Mouse (Mus musculus): ENCODE measurements at regions not wholly inside any gene's neighbourhood (a gene's known extent, or its start where the extent isn't known, plus 50 kb on each side); places are given as distances from the start of the nearest gene placed in this dataset.
"Not testable (repeated sequence)": the region's sequence is repeated elsewhere in the genome, so short reads cannot be mapped to it uniquely, and the experiment has no call there.

DNA sequence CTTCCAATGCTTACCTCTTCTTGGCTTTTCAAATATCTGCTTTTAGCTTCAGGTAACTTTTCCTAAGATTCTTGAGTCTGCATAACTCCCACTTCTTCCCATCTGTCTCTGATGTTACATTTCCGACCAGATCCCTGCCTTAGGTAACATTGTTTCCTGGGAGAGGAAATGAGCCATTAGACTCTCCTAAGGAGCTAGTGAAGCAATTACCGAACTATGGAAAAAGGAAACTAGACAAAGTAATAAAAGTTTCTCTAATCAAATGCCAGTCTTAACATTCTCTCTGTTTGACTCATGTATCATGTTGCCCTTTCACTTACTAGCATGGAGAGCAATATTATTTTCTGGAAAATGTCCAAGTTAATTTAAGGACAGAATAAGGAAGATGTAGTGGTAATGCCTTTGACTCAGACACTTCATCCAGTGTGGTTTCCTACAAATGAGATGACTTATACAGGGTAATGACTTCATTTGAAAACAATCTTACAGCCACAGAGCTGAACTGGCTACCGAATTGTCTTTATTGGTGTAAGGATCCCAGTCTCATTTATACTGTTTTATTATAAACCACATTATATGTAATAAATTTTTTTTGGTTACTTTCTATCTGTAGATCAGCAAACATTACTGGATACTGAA, 263.8 kb upstream of the Fam84a start:
- no peak for DNase-seq

DNA sequence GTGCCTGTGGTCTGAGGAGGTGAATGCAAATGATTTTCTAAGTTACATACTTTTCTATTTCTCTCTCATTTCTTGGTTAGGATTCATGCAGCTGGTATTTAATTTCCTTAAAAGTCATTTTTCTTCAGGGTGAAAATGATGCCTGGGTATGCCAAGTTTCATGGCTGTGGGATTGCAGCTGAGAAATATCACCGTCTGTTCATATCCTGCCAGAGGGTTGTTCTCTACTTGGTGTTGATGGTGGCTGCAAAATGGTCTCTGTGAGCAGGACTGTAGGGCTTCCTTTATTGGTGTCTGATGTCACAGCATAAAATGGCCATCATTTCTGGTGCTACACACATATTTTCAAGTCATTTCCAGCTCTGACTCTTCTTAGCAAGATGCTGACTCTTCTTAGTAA, 259.2 kb upstream of the Fam84a start:
- DNase-seq = no peak

DNA sequence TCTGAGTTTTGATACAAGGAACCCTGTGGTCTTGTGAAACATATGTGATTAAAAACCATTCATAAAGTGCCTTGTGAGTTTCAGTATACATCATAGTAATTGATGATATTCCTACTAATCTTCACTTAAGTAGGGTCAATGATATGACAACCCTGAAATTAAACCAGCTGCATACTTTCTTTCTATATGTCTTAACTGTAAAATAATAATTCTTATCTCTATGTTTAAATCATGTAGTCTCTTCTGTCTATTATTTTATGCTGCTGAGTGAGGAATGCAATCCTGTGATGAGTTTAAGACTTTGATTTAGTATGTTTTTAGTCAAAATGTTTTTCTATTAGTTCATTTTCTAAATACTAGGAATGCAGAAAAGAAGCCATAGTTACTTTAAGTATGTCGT, 253.9 kb upstream of the Fam84a start:
- no peak for DNase-seq

DNA sequence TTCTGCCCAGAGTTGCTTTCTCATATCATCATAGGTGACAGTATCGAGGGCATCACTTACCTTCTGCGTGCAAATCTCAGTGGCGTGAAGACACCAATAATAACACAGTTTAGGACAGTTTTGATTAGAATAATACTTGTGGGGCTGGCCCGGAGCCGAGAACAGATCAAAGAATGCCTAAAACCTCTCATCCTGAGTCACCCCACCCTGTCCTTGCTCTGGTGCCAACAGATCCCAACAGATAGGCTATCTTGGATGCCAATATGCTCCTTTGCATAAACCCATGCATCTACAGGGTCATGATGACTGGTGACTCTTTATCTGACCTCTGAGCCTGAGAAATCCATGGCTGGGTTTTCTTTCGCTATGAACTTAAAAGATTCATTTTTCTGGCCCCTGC, 224.4 kb upstream of the Fam84a start:
- no peak for DNase-seq

DNA sequence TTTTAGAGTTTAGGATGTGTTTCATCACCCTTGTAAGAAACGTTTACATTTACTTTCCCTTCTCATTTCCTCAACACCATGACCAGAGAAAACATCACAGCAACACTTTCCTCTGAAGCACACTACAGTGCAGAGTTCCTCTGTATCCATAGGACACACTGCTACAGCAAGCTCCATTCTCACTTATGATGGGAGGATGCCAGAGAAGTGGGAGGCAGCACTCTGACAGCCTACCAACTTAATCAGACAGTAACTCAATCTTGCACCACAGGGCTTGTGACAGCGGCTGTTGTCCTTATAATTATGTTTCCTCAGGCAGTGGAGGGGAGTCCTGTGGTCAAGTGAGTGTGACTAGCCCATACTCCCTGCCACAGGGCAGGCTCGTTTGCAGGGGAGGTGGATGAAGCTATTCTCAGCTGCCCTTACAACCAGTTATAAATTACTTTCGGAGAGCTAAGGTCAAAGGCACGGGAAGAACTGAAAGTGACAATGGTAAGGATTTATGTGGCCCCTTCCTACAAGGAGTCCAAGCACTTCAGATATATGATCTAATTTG, 186.5 kb upstream of the Fam84a start:
- DNase-seq = no peak

DNA sequence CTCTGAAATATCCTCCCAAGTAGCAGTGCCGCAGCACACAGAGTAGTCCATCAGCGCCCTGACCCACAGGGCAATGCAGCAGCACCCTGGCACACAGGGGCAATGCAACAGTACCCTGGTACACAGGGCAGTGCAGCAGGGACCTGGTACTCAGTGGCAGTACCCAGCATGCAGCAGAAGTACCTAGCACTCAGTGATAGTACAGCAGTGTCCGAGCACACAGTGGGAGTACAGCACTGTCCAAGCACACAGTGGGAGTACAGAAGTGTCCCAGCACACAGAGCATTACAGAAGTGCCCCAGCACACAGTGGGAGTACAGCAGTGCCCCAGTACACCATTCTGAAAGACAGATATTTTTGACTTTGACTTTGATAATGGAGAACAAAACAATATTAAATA, 186.0 kb upstream of the Fam84a start:
- no peak for DNase-seq

DNA sequence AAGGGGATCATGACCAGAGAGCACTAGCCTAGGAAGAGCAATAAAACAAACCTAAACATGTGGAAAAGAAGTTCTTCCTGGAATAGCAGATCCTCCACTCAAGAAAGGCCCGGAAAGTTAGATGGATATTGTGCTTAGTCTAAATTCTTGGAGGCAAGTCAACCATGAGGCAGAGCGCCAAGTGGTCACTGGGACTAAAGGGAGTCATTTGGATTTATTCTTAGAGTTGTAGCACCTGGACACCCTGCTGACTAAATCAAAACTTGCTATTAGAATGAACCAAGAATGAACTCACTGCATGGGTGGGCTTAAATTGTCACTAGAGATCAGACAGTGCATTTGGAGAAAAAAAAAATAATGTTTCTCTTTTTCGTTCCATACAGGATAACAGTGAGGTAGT, 166.8 kb upstream of the Fam84a start:
- DNase-seq = no peak

DNA sequence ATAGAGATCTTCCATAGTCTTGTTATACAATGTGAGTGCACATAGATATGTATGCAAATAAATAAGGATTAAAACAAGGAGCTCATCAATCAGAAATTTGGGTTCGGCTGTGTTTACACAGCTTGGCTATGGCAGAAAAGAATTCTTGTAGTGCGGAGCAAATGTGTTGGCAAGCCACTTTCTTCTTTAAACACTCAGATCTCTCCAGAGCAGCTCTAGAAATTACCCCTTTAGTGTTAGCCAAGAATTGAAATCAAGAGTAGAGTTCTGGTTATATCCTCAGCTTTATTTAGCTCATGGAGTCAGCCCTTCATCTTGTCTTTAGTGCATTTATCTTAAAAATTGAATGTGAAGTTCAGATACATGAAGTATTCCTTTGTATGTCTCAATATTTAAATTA, 164.5 kb upstream of the Fam84a start:
- DNase-seq = no peak

DNA sequence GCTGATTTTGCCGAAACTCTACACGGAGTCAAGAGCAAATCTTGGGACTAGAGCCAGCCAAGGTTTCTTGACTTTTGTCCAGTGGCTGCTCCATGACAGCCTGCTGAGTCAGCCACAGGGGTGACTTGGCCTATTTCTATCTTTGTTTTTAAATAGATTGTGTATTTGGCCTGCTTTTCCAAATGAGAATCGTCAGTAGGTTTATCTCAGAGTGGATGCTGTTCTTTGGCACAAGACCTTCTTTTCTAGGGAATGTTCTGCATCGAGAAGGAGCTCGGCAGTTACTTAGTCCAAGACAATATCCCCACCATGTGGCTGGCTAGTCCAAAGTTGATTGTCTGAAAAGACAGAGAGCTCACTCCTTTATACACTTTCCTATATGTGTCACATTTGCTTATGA, 163.9 kb upstream of the Fam84a start:
- peak; percentile 20 to 29 for DNase-seq

DNA sequence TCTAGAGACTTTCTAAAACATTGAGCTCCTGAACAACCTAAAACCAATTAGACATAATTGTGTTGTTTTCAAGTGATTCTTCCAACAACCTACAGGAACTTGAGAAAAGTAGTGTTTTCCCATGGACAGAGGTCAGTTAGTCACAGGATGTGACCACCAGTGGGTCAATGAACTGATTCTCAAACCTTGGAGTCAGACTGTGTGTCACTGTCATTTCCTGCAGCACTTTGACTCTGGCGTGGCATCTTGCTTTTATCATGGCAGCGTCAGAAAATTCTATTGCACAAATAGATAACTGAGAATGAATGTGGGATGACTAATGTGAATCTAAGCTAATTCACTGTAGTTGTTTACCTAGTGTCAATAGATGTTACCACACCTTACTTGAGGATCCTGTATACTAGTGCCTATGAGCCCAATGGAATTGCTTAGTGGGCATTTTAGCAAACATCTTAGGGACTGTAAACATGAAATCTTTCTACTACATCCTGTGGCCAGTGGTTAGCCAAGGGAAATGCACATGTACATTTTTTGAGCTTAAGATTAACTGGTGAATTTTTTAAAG, 150.6 kb upstream of the Fam84a start:
- no peak for DNase-seq

DNA sequence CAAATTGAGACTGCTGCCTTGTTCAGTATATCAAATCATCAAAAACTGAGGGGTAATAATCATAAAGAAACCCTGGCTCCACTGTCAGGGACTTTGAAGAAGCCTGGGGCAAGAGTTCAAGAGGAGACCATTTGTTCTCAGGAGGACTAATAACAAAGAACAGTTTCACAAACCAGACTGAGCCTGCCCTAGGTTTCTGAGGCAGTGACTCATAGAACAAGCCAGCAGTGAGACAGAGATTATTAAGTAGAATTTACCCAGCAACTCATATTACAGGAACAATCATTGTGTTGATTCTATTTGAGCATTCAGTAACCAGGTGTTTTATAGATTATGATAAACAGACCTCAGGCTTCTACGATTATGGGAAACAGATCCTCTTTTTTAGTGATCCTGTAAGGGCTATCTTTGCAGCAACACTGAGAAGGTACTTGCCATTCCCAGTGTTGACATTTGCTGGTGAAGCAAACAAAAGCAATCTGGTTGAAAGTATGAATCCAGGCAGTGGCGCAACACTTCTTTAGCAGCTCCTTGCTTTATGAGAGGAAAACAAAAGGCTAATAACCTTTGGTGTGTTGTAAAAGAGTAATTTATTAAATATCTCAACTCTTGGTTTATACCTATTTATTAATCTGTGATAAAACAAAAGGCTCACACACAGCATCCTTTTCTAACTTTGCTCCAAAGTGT, 150.0 kb upstream of the Fam84a start:
- DNase-seq = no peak

DNA sequence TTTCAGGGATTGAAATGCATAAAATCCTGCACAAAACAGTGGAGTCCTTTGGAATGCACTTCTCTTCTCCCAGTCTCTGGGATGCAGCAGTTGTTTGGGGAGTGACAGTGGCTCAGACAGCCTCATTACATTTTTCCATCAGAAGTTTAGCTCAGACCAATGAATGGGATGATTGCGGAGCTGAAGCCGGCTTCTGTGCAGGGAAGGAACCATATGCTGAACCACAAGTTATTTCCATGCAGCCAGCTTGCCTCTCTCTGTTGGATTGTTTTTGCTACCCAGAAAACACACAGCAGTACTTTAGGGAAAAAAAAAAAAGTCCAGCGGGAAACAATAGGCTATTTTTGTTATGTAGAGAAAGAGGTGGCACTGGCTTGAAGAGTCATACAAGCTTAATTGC, 140.2 kb upstream of the Fam84a start:
- DNase-seq = no peak

DNA sequence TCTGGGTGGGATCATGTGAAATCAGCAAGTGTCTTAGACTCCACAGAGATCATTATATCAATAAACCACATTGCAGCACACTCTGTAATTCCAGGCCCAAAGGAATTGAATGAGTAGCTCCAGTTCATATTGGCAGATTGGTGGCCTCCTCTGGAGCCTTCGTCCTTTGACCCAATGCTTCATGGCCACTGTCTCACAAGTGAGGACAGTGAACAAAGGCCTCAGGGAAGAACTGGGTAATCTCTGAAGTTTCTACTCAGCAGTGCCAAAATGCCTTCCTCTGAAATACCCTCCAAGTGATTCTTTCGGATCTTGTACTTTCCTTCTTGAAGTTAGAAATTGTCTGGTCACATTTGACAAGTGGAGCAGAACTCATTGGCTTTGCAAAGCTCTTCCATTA, 135.8 kb upstream of the Fam84a start:
- DNase-seq = no peak

DNA sequence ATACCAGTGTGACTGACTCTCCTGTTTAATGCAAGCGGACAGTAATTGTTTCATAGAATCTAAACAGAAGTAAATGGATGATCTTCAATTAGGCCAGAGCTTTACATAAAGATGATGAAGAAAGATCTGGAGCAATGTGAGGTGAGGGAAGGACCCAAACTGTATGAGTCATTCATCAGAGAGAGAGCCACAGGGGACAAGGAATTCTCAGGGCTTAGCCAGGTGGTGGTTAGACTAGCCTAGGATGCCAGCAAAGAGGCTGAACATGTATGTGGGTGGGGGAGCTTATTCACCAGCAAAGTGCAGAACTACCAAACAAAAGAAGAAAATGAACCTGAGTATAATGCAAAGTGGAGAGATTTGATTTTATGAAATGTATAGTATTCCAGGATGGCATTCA, 134.8 kb upstream of the Fam84a start:
- no peak for DNase-seq

DNA sequence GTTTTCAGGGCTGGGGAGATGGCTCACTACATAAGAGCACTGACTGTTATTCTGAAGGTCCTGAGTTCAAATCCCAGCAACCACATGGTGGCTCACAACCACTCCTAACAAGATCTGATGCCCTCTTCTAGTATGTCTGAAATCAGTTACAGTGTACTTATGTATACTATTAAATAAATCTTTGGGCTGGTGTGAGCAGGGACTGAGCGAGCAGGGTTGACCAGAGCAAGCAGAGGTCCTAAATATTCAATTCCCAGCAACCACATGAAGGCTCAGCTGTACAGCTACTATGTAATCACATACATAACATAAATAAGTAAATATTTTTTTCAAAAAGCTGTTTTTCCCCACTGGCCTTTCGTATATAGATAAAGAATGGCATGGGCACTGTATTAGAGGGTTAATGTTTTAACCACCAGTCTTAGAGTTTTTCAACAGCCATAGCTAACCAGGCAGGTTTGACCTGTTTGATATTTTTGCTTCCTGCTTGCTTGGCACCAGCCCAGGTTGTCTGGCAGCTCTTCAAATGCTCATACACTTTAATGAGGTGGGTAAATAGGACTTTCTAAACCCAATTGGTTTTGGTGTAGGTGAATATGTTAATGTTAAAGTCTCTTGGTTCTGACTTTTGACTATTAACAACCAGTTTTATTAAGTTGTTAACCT, 134.1 kb upstream of the Fam84a start:
- peak; percentile 64 to 65 for DNase-seq

DNA sequence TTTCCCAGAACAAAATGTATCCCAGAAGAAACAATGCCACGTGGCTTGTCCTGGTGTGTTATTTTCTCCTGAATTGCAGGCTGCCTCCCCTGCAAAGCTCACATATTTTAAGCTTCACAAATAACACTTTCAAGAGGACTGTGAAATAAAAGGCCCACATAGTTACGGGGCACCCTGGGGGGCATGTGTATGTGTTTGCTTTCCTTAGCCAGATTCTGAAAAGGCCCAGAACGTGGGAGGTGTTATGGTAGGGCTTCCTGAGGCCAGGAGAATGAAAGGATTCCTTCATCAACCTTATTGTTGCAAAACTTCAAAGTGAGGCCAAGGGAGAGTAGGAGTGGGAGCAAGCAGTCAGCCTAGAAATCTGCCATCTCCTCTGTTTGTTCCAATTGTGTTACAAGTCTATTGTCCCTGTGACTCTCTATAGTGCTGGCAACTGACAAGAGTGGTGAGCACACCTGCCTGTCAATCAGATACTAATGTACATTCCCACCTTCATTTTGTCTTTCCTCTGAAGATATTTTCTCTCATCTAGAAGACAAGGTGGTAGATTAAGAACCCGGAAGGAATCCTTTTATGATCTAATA, 131.3 kb upstream of the Fam84a start:
- DNase-seq = no peak

DNA sequence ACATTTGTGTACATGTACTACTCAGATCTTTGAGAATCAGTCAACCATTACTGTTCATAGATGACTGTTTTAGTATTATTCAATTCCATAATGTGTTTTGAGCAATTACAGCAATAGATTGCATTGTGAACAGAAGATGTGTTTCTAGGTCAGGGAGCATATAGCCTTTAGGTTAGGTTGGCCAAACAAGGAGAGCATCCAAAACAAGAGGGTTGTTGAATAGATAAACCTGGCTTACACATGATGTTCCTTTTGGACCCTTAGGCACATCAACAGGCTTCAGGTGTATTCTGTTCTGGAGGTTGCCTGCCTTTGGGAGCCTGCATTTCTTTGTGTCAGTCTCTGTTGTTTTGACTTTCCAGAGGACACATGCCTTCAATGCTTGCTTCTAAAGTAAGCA, 123.4 kb upstream of the Fam84a start:
- no peak for DNase-seq

DNA sequence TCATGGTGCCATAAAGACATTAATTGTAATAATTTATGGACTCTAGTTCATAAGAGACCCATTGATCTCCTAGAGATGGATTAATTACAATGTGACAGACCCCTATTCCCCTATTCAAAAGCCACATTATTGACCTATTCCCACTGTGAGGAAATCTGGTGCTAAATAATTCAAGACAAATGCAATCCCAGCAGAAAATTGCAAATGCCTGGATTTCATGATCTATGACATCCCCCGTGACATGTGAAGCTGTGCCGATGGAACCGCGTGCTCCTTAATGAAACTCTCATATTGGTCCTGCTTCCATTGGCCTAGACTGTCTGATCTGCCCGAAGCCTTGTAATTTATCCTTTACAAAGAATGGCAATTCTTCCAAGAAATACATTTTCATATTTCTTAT, 122.9 kb upstream of the Fam84a start:
- no peak for DNase-seq

DNA sequence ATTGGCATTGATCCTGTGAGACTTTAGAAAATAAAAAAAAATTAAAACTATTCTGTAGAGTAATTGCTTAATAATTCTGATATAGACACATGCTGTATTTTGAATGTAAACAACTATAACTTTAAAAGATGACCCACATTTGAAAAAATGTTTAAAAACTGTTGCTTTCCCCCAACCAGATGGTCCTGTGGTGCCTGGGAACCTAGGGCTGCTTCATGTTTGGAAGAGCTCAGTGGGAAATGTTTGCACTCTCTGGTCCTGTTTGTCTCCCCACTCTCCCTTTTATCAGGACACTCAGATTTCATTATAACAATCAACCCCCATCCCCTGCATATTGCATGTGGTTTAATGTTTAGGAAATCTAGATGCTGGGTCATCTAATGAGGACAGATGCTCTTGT, 119.4 kb upstream of the Fam84a start:
- DNase-seq = no peak

DNA sequence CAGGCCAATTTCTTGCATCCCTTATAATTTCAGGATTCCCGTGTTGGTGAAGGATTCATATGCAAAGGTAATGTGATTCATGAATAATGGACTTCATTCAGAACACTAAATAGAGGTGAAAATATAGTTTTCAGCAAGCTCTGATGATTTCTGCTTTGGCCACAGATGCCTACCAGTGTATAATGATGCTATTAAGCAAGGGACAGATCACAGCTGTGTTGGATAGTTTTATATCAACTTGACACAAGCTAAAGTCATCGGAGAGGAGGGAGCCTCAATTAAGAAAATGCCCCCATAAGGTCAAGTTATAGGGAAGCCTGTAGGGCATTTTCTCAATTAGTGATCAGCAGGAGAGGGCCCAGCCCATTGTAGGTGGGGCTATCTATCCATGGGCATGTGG, 109.2 kb upstream of the Fam84a start:
- DNase-seq = no peak

DNA sequence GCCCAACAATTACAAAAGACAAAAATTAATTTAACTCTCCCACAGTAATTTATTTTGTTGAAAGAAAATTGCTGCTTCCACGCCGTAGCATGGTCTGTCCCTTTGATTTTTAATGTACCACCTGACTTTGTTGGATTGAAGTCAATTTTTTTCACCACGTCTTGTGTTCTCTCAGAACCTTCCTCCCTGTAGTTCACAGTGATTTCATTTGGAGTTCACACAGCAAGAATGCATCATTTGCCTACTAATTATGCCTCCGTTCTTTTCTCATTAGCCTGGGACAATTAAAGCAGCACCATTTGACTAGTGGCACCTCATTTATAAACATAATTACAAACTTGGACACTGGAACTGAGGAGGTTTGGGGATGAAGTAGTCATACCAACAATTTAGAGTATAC, 108.4 kb upstream of the Fam84a start:
- DNase-seq = no peak

DNA sequence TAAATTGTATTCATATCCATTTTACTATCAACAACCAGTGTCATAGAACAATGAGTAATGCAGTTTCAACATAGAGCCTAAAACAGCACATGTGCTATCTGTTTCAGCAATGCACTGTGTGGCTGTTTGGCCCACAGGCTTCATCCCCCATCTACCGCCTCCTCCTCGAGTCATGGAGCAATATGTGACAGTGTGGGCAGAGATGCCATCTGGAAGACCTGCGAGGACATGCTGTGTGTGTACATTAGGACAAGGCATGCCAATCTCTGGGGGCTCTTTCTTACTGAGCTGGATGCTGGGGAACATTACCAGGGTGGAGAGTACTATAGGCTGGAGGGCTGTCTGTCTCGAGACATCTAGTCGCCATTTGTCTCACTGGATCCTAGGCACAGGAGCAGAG, 101.5 kb upstream of the Fam84a start:
- no peak for DNase-seq

DNA sequence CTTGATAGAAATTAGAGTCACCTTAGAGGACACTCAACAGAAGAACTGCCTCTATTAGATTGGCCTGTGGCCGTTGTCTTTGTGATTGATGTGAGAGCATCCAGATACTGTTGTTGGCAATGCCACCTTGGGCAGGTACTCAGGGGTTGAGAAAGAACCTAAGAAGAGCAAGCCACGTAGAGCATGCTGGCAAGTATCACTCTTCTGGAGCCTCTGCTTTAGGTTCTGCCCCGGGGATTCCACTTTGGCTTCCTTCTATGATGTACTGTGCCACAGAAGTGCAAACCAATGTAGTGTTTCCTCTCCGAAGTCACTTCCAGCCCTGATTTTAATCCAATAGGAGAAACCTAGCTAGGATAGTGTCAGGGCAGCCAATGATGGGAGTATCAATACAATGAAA, 98.3 kb upstream of the Fam84a start:
- no peak for DNase-seq

DNA sequence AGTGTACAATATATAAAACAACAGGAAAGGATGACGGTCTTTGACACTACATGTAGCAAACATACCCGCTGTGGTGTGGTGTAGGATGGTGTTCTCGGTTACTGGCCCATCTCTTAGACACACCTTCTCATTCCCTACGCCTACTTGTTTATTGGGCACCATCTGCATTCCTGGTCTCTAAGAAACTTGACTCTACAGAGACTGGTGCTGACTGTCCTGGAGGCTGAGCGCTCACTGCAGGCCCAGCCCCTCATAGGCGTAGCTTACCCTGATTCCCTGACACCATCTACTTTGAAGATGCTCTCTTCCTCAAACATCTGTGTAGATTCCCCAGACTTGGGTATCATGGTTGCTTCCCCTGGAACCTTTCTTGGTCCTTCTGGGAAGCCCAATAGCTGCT, 90.9 kb upstream of the Fam84a start:
- DNase-seq = not testable (repeated sequence)
